Mouse (Mus musculus): ENCODE results near the gene Alk.

Gene Alk

DNA sequence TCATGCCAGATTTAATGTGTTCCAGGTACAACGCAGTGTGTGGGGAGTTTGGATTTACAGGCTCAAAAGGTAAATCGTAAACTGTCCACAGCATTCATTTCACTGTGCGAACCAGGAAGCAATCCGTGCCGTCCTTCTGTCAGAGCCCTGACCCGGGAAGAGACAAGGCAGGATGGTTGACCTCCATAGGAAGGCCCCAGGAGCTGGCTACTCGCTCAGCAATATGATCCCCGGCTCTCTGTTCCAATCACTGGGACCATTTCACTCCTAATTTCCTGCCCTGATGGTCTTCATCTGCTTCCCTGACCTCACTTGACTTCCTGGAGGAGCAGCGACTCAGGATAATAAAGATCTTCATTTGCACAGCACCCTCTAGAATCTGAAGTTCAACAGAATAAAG is 591.7 kb downstream of the Alk start:
- no peak for DNase-seq

DNA sequence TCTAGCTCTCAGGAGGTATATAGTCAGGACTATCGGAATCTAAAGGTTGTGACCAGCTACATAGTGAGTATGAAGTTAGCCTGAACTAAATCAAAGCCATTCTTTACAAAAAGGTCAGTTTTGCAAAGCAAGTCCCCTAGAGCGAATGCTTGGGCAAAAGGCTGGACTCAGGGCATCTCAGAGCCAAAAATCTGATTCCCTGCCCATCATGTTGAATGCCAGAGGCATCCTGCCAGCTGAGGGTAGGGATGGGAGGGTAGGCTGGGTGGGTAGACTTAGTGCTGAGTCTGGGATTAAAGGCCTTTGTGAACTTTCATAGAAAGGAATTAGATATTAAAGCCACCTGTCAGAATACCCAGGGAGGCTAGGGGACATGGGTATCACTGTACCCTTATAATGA is 594.6 kb downstream of the Alk start:
- no peak for DNase-seq

DNA sequence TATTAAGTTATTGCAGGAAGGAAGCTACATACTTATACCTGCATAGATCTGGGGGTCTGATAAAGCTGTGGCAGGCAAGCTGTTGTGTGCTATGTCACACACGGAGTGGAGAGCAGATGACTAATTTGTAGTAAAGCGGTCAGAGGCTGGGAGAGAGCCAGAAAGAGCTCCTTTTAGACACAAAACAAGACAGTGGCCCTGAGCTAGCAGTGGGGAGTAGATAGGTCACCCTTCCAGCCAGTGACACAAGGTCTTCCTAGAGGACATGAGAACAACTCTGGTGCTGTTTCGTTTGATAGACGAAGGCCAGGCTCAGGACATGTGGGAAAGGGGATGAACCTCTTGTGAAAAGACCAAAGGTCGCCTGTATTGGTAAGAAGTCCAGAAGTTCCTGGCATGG is 596.0 kb downstream of the Alk start:
- DNase-seq, result no peak

DNA sequence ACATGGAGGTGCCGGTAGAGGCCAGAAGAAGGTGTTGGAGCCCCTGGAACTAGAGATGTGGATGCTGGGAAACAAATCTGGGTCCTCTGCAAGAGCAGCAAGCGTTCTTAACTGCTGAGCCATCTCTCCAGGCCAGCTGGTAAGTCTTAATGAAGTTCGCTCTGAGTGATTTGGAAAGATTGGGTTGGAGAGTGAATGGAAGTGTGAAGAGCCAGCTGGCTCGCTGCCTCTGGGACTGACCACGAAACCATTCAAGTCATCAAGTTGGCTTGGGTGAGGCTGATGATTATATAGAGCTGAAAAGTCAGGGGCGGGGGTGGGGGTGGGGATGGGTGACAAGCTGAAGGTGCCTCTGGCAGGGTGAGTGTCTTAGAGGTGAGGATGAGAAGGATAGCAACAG is 599.1 kb downstream of the Alk start:
- no peak for DNase-seq

DNA sequence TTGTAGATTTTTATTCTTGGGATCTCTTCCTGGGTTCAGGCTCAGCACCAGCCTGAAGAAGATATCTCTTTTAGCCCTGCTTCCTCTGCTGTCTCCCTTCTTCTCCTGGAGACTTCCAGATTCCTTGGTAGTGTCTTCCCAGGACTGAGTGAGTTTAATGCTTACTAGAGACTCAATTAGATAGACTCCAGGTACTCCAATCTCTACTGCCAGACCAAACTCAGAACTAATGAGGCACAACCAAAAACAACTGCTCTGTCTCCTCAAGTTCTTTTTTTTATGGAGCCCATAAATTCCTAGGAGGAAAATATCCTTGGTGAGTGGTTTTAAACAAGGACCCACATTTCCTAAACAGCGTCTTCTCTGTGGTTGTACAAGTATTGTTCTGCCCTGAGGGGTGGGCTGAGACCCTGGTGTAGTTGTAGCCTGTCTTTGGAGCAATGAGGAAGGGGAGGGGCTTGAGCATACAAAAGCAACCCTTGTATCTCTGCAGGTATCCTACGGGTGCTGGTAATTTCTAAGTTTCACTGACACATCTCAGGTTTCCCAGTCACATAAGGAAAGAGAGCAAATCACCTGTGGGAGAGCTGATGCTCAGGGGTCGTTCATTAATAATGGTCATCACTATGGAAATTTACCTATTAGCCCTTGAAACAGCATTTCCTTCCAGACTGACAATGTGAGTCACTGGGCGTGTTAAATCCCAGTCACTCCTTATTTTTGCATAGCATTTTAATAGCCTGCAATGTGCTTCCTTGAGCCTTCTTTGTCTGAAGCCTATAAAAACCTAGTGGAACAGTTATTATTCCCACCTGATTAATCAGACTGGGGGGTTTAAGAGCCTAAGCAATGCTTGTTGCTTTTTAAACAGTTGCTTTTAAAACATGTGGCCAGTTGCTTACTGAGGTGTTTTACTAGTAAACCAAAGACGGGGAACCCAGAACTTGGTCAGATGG is 604.6 kb downstream of the Alk start:
- no peak for DNase-seq

DNA sequence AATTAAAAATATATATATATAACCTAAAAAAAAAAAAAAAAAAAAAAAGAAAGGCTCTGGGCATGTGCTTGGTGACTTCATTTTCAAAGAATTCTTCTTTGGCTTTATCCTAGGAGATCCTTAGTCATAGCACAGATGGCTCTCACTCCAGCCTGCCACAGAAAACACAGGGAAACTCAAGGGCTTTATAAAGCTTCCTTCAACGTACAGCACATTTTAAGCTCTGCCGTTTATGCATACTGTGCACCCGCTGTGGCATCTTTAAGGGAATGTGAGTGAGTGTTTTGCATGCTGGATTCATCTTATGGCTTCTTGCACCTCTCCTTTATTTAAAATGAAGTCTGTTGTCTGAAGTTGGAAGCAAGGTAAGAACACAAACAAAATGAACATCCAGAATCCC is 606.7 kb downstream of the Alk start:
- DNase-seq, result peak; percentile 66

DNA sequence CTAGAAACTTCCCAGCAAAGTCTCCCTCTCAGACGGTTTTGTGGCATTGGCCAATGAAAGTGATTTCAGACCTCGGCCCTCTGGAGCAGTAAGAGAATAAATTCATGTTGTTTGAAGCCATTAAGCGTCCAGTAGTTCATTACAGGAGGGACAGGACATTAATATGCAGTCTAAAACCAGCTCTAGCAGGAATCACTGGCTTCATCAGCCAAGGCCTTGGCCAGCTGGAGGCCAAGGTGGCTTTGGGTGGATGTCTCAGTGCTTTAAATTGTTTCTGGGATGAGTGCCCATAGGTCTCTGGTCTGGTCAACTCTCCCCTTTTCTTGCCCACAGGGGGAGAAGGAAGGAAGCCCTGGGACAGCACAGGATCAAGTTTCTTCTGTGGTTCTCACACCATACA is 608.9 kb downstream of the Alk start:
- no peak for DNase-seq

DNA sequence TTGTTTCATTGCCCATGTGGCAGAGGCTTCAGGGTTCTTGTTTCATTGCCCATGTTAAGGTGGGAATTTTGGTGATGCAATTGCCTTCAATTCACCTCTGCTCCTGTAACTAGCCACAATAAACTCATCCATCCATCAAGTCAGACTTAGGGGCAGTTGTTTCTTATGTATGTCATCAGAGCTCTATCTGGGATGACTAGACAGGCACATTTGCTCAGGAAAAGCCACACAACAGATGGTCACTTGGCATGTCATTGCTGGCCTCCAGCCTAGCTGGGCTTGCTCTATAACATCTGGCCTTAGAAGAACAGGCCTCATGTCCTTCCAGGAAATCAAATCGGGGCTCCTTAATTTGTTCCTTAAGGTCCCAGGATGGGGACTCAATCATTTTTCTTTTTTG is 610.3 kb downstream of the Alk start:
- DNase-seq, result no peak

DNA sequence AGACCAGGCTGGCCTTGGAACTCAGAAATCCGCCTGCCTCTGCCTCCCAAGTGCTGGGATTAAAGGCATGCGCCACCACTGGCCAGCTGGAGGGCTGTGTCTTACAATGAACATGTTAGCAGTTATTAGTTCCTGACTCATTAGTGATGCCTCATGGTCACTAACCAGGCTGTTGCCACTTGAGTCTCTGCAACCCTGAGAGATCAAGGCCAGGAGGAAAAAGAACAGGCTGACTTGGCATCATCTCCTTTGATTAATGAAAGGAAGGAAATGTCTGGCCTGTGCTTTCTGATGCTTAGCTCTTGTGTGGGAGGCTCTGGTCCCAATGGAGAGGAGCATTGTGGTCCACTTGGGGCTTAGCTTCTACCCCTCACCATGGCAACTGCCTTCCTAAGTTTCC is 611.4 kb downstream of the Alk start:
- DNase-seq, result no peak

DNA sequence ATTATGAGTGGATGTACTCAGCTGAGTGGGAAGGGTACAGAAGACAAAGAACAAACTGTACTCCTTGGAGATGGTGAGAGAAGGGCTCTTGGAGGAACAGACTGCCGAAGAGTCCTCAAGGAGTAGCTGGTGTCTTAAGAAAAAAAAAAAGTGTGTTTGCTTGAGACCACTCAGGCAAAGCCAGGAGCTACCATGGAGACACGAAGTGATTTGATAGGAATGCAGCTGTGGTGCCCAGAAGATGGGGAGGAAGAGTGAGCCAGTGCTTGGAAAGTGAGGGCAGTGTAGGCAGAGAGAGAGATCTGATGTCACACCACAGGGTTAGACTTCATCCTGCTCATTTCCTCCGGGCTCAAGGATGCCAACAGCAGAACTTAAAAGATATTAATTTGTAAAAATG is 613.2 kb downstream of the Alk start:
- no peak for DNase-seq

DNA sequence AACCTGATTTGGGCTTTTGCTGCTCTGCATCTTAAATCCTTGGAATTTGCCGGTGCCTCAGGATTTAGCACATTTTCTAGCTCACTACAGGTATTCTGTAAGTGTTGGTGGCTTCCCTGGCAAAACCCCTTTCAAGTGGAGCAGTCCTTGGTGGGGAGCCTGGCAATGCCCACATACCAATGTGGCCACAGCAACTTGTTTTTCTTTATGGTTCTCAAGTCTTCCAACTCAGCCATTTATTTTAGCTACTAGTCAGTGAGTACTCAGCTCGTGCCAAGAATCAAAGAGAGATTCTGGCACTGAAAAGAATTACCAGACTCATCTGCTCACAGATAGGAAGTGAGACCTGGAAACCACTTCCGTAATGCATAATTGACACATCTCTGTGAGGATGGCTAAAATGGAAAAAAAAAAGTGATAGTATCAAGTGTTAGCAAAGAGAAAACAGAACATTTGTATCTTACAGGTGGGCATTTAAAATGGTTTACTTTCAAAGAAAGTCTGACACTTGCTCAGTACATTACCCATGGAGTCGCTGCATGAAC is 614.2 kb downstream of the Alk start:
- DNase-seq, result no peak

DNA sequence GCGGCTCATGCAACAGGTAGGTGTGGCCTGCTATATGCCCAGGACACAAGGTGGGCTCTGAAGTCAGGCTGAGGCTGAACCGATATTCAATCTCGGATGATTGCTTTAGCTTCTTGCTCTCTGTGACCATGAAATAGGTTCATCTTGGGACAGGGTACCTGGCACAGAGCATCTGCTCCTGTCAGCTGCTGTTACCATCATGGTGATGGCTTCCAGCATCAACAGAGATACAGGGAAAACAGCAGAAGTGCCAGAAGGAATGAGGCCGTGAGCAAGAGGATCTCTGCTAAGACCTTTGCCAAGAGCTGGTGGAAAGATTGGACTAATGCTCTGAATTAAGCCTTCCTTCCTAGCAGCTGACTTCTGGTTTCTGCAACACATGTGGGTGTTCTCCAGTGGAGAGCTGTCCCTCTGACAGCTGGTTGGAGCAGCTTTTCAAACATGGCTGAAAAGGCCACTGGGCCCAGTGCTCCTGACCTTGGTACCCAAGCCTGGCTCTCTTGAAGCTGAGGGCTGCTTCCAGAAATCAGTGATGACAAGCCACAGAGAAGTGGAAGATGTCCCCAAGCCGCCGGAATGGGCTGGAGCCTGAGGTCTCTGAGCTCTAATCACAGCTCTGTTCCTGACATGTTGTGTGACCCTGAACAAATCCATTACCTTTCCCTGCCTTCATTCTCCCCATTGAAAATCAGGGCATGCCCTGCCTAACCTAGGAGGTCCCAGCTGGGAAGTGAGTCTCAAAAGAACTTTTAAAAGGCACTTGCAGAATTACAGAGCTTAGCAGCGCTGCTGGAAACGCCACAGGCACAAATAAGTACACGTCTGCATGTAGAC is 615.5 kb downstream of the Alk start:
- no peak for DNase-seq

DNA sequence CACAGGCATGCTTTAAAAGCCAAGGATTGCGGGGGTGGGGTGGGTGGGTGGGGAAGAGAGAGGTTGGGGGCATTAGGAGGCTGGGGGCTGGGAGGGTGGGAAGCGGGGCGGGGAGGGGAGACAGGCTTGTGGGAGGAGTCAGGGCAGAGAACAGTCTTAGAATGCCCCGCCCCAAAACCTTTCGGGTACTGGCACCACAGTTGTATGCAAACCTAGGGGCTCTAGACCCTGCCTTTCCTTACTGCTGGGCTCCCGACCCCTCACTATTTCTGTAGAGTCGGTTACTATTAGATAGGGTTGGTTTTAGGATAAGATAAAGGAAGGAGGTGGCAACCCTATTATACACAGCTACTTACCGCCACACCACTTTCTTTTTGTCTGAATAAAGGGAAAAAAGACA is 617.4 kb downstream of the Alk start:
- no peak for DNase-seq

DNA sequence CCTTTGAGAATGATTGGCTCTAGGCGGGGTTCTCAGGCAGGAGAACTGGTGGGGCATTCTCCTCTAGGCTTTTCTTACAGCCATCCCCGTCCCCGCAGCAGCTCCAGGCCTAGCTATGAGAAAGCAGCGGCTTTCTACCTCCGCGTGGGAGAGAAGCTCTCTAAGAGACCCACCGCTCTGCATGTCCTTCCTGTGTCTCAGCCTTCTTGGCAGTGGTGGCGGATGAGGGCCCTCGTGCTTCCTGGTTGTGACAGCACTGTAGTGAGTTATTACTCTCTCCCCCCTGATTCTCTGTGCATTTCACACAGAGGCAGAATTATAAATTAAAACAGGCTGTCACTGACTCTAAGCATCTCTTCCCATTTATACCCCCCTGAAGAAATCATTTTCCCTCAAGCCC is 618.0 kb downstream of the Alk start:
- no peak for DNase-seq

DNA sequence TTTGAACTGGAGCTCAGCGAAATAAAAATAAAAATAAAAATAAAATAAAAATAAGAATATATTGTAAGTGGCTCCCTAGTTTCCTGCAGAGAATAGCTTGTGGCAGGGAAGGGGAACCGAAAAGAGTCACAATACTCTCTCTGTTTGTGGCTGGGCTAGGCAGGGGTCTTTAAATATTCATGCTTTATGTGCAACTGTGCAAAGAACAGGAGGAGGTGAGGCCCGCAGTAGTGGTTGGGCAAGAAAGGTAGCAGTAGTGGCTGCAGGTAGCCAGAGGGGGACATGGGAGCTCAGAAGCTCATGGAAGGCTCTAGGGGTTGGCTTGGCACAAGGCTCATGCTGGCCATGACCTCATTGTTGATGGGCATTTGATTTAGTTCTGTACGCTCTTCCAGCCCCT is 623.2 kb downstream of the Alk start:
- no peak for DNase-seq

DNA sequence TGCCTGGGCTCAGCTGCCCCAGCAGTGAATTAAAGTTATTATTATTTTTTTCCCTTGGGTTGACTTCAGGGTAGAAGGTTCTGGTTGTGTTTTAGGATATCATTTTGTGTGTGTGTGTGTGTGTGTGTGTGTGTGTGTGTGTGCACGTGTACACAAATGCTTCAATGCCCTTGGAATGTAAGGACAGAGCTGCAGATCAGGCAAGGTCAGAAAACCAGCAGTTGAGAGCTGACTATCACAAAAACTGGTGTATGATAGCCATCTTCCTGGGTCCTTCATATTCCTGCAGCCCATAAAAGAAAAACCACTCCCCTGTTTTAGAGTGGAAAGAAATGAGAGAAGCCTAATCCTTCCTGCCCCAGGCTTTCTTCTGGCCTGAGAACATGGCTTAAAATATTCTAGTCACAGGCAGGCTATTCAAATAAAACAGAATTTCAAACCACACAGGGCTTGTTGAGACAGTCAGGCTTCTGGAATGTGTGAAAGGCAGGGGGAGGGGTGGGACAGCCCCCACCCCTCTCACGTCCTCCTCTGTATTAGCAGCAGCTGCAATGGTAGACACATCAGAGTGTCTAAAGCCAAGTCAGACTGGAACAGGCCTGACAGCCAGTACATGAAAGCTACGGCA is 623.8 kb downstream of the Alk start:
- DNase-seq, result no peak

DNA sequence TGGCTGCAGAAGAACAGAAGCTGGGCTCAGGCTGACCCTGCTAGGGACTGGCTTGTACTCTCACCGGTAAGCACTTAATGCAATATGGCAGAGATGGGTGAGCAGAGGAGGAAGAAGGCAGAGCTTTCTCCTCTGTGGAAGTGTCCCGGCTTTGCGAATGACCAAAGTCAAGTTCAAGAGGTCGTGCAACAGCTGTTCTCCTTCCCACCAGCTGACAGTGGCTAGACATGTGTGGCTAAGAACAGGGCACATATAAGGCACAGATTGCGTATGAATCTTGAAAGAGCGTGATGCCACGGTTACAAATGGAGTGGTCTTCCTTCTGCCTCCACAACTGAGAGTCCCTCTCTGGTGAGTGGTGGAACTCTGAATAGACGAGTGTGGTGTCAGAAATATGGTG is 625.3 kb downstream of the Alk start:
- no peak for DNase-seq

DNA sequence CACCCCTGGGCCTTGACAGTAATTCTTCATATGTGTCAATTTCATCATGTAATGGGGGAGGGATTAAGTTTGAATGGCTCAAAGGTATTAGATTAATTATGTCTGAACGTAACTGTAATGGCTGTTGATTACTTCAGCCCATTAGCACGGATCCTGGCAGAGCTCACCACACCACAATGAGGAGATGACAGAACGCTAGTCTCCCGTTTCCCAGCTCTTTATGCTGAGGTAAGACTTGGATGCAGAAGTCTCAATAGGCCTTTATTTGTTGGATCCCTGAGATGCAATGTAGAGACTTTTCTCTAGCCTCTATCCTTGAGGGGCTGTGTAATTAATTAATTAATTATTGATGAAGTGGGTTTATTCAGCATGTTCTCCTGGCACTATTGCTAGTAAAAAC is 627.8 kb downstream of the Alk start:
- no peak for DNase-seq

DNA sequence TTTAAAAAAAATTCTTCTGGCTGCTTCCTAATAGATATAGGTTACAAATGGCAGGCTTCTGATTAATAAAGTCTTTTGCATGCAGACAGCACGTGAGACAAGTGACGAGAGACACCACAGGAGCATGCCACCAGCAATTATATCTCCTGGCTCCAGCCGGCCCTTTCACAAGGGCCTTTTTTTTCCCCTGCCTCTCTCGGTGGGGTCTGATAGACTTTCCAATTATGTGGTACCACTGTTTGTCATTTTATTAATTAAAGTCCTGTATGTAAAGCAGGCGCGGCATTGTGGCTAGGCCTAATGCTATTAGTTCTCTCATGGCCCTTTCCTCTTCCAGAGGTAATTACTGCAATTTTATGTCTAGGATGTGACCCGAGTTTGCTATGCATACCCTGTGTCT is 630.7 kb downstream of the Alk start:
- no peak for DNase-seq

DNA sequence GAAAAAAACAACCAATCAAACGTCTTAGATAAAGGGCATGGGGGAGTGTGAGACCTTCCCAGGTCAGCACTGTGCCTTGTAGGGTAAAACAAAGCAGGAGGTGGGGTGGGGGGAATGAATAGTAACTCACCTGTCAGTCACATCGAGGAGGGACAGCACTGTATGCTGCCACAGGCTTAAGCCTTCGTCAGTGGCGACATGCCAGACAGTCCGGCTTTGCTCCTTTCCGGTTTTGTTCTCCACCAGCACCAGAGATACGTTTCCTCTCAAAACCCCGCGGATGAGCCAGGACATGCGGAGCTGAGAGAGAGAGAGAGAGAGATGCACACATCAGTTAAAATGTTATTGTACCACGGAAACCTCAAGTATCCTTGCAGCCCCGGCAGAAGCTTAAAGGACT is 637.1 kb downstream of the Alk start:
- DNase-seq, result no peak

DNA sequence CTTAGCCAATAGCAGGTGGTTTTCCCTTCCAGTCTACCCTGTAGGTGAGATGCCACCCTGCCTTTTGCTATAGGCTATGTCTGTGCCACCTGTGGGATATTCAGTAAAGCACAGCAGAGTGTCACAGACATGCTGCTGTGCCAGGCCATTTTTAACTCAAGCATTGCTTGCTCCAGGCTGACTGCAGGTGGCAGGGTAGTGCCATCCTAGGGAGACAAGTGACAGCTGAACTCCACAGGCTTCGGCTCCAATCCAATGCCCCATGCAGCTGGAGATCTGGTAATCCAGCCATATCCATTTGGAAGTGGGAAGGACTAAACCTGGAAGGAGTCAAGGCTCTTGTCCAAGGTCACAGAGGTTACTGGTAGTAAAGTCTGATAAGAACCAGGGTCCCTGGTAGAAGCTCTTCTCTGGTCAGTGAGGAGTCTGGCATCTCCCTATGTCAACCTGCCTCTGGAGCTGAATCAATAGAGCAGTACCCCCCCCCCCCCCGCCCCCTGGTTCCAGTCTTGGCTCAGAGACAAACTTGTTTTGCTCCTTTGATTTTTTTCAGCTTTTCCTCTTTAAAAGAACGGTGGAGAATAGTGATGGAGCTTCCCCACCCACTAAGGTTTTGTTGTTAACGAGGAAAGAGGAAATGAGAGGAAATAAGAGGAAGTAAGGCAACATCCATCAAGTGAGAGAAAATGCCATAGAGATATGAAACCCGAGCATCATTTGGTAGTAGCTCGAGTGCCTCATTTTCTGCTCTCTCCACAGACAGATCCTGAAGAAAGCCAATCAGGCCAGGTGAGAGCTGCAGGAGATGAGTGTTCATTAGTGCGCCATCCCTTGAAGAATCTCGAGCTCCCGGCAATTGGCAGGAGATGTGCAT is 638.5 kb downstream of the Alk start:
- peak; percentile 73 for DNase-seq

DNA sequence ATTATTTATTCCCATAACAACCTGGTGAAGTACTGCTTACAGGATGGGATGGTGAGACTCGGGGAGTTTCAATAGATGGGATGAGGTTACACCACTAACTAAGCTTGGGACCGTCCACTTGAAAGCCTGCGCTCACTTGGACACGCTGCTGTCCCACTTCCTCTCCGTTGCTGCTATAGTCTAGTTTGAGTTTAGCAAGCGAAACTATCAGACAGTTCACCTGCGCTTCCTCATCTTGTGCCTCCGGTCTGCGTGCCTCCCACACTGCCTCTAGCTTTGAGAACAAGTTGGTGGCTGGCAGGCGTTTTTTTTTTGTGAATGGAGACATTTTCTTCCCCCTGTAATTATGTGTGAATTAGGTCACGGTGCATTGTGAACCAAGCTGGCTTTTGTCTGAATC is 639.8 kb downstream of the Alk start:
- DNase-seq, result no peak

All from right cerebral cortex, adult 18-20 months (tissue).